Mouse (Mus musculus): ENCODE results near the gene Gm49630. TPM values are rescaled to one million over a fixed set of nuclear protein-coding genes. Genes with fewer than 3 reads are reported as not detected.
"Not testable (repeated sequence)": the region's sequence is repeated elsewhere in the genome, so short reads cannot be mapped to it uniquely, and the experiment has no call there.

Gm49630 gene
- polyA plus RNA-seq, 1 experiment = not detected

- not testable (repeated sequence) for H3K27me3 ChIP-seq (ENCODE audit: control insufficient read depth, insufficient read depth, insufficient read length); H3K4me3 ChIP-seq (ENCODE audit: insufficient read depth, poor library complexity, severe bottlenecking); H3ac ChIP-seq (ENCODE audit: control insufficient read depth, insufficient read length, low read depth); H3K36me3 ChIP-seq (ENCODE audit: control insufficient read depth, insufficient read depth); H3K79me2 ChIP-seq (ENCODE audit: control insufficient read depth, insufficient read depth); H3K79me3 ChIP-seq (ENCODE audit: low read depth)
Observed at GRCm38 (mm10) chr17:7388958-7389356, 17.2 kb upstream of the Gm49630 start.

DNA sequence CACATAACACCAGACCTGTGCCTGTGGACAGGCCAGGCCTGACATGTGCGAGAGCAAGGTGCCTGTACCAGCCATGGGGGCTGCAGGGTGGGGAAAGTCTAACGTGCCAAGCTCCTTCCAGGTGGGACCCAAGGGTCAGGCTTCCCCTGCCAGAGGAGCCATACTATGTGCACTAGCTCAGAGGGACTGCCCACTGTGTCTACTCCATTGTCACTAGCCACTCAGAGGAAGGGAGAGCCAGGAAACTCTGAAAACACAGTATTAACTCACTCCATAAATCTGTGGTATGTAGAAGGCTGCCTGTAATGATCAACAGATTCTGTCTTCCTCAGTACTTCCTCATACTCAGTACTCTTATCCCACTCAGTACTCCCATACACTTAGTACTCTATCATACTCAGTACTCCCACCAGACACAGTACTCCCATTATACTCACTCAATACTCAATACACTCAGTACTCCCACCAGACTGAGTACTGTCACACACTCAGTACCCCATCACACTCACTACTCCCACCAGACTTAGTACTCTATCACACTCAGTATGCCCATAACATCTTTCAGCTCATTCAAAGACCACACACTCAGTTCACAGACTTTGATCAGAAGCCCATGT is 16.7 kb upstream of the Gm49630 start:
- not testable (repeated sequence) for H3ac ChIP-seq (ENCODE audit: control insufficient read depth, insufficient read length, low read depth); H3K79me2 ChIP-seq (ENCODE audit: control insufficient read depth, insufficient read depth)

DNA sequence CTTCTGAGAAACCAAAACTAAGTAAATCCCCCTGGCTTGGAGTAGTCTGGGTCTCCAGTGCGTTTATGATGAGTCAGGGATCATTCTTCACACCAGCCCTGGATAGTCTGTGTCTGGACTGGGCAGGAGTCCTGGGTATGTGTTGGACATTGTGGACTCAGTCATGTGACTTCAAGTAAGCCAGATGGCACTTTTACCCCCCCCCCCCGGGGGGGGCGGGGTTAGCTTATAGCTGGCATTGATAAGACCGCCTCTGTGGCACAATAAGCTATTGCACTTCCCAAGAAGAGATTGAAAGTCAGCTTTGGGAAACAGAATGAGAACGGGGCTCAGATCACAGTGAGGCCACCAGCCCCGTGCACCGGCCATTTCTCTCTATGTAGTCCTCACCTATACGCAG is 14.2 kb upstream of the Gm49630 start:
- H3K27me3 ChIP-seq (ENCODE audit: control insufficient read depth, insufficient read depth, insufficient read length); H3K4me3 ChIP-seq (ENCODE audit: insufficient read depth, poor library complexity, severe bottlenecking); H3ac ChIP-seq (ENCODE audit: control insufficient read depth, insufficient read length, low read depth); H3K36me3 ChIP-seq (ENCODE audit: control insufficient read depth, insufficient read depth); H3K79me3 ChIP-seq (ENCODE audit: low read depth); H3K79me2 ChIP-seq (ENCODE audit: control insufficient read depth, insufficient read depth): not testable (repeated sequence)

More for the DNA sequence above, 16.7 kb upstream of the Gm49630 start:
- H3K27me3 ChIP-seq (ENCODE audit: control insufficient read depth, insufficient read depth, insufficient read length); H3K79me3 ChIP-seq (ENCODE audit: low read depth); H3K36me3 ChIP-seq (ENCODE audit: control insufficient read depth, insufficient read depth); H3K4me3 ChIP-seq (ENCODE audit: insufficient read depth, poor library complexity, severe bottlenecking): not testable (repeated sequence)

- not testable (repeated sequence) for H3K36me3 ChIP-seq (ENCODE audit: control insufficient read depth, insufficient read depth); H3K79me3 ChIP-seq (ENCODE audit: low read depth); H3K27me3 ChIP-seq (ENCODE audit: control insufficient read depth, insufficient read depth, insufficient read length); H3ac ChIP-seq (ENCODE audit: control insufficient read depth, insufficient read length, low read depth); H3K79me2 ChIP-seq (ENCODE audit: control insufficient read depth, insufficient read depth); H3K4me3 ChIP-seq (ENCODE audit: insufficient read depth, poor library complexity, severe bottlenecking)
Observed at GRCm38 (mm10) chr17:7385364-7385763, 13.6 kb upstream of the Gm49630 start, which contains the start of gene Unc93a2. Unc93a2 (minus strand) TSS chr17:7385464.

DNA sequence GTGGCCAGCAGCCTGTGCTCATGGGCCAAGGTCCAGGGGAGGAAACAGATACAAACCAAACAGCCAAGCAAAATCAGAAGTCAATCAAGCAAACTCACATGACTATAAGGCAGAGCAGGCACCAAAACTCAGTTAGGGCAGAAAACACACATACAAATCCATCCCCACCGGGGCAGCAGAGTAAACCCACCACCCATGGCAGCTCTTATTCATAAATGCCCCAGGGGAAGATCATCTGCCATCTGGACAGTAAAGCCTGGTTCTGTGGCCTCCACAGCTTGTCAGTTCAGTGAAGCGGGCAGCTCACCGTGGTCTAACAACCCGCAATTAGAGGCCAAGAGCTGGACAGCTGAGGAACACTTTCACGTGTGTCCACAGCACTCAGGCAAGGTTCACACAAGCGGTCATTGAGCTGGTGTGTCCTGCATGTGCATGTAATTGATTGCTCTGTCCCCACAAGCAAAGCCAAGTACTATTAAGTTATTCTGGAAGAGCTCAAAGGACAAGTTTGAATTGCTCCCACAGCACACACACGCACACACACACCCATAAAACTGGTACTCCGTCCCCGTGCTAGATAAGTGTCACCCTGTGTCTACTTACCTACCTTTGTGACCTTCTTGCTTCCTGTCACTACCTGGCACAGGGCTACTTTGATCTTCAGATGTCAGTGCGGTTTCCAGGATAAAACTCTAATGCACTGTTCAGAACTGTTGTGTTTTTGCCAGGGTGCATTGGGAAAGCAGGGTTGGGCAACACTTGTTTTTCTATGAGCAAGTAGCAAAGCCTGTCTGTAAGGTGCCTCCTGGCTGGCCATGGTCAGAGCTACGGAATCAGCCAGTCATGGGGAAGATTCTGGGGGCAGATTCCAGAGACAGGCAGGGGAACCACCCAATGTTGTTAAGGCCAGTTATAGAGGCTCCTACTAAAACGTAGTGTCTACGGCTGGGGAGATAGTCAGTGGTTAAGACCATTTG is 11.7 kb upstream of the Gm49630 start:
- H3K79me3 ChIP-seq (ENCODE audit: low read depth); H3K36me3 ChIP-seq (ENCODE audit: control insufficient read depth, insufficient read depth); H3K4me3 ChIP-seq (ENCODE audit: insufficient read depth, poor library complexity, severe bottlenecking); H3ac ChIP-seq (ENCODE audit: control insufficient read depth, insufficient read length, low read depth); H3K27me3 ChIP-seq (ENCODE audit: control insufficient read depth, insufficient read depth, insufficient read length); H3K79me2 ChIP-seq (ENCODE audit: control insufficient read depth, insufficient read depth): not testable (repeated sequence)

DNA sequence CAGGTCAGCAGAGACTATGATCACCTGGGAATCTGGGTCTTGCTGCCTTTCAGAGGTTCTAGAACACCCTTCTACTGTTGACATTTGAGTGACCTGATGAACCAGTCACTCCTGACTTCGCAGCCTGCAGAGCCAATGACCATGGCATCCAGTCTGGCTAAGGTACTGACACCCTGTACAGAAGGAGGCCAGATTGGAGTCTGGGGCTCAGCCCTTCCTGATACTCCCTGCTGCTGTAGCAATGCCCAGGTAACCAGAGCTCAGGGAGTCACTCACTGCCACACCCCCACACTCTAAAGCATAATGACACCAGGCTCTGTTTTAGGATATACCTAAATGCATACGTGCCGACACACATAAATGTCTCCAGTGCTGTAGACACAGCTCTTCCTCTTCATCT is 10.9 kb upstream of the Gm49630 start:
- H3K27me3 ChIP-seq (ENCODE audit: control insufficient read depth, insufficient read depth, insufficient read length); H3ac ChIP-seq (ENCODE audit: control insufficient read depth, insufficient read length, low read depth); H3K4me3 ChIP-seq (ENCODE audit: insufficient read depth, poor library complexity, severe bottlenecking); H3K36me3 ChIP-seq (ENCODE audit: control insufficient read depth, insufficient read depth); H3K79me3 ChIP-seq (ENCODE audit: low read depth); H3K79me2 ChIP-seq (ENCODE audit: control insufficient read depth, insufficient read depth): not testable (repeated sequence)

DNA sequence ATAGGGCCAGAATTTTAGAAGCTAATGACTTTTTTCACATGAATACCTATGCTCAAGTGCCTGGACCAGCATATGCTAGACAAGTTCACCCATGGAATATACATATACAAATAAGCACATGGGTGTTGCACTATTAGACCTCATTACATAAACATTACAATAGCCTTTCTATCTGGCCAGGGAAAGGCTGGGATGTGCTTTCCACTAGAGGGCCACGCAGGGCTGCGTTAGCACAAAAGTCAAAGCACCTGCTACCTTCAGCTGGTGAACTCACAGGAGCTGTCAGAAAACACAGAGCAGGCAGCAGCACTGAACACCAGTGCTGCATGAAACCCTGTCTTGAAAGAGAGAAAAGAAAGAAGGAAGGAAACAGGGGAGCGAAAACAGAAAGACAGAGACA is 6.1 kb upstream of the Gm49630 start:
- H3K27me3 ChIP-seq (ENCODE audit: control insufficient read depth, insufficient read depth, insufficient read length); H3K36me3 ChIP-seq (ENCODE audit: control insufficient read depth, insufficient read depth); H3ac ChIP-seq (ENCODE audit: control insufficient read depth, insufficient read length, low read depth); H3K79me3 ChIP-seq (ENCODE audit: low read depth); H3K79me2 ChIP-seq (ENCODE audit: control insufficient read depth, insufficient read depth); H3K4me3 ChIP-seq (ENCODE audit: insufficient read depth, poor library complexity, severe bottlenecking): not testable (repeated sequence)

GRCm38 (mm10) chr17:7376951-7377700 is 5.3 kb upstream of the Gm49630 start:
- not testable (repeated sequence) for H3K36me3 ChIP-seq (ENCODE audit: control insufficient read depth, insufficient read depth); H3K79me3 ChIP-seq (ENCODE audit: low read depth); H3ac ChIP-seq (ENCODE audit: control insufficient read depth, insufficient read length, low read depth); H3K79me2 ChIP-seq (ENCODE audit: control insufficient read depth, insufficient read depth); H3K4me3 ChIP-seq (ENCODE audit: insufficient read depth, poor library complexity, severe bottlenecking); H3K27me3 ChIP-seq (ENCODE audit: control insufficient read depth, insufficient read depth, insufficient read length)

- H3ac ChIP-seq (ENCODE audit: control insufficient read depth, insufficient read length, low read depth); H3K4me3 ChIP-seq (ENCODE audit: insufficient read depth, poor library complexity, severe bottlenecking); H3K79me2 ChIP-seq (ENCODE audit: control insufficient read depth, insufficient read depth): not testable (repeated sequence)
Observed at GRCm38 (mm10) chr17:7369401-7369800, 2.4 kb downstream of the Gm49630 start.

GRCm38 (mm10) chr17:7366676-7367374 is 5.0 kb downstream of the Gm49630 start:
- not testable (repeated sequence) for H3ac ChIP-seq (ENCODE audit: control insufficient read depth, insufficient read length, low read depth); H3K27me3 ChIP-seq (ENCODE audit: control insufficient read depth, insufficient read depth, insufficient read length); H3K36me3 ChIP-seq (ENCODE audit: control insufficient read depth, insufficient read depth); H3K79me3 ChIP-seq (ENCODE audit: low read depth); H3K4me3 ChIP-seq (ENCODE audit: insufficient read depth, poor library complexity, severe bottlenecking); H3K79me2 ChIP-seq (ENCODE audit: control insufficient read depth, insufficient read depth)

More at GRCm38 (mm10) chr17:7369401-7369800, 2.4 kb downstream of the Gm49630 start:
- not testable (repeated sequence) for H3K79me3 ChIP-seq (ENCODE audit: low read depth); H3K27me3 ChIP-seq (ENCODE audit: control insufficient read depth, insufficient read depth, insufficient read length); H3K36me3 ChIP-seq (ENCODE audit: control insufficient read depth, insufficient read depth)

- H3K36me3 ChIP-seq (ENCODE audit: control insufficient read depth, insufficient read depth); H3K27me3 ChIP-seq (ENCODE audit: control insufficient read depth, insufficient read depth, insufficient read length); H3K4me3 ChIP-seq (ENCODE audit: insufficient read depth, poor library complexity, severe bottlenecking); H3ac ChIP-seq (ENCODE audit: control insufficient read depth, insufficient read length, low read depth); H3K79me3 ChIP-seq (ENCODE audit: low read depth); H3K79me2 ChIP-seq (ENCODE audit: control insufficient read depth, insufficient read depth): not testable (repeated sequence)
Observed at GRCm38 (mm10) chr17:7366265-7366664, 5.5 kb downstream of the Gm49630 start.

Data from C2C12 (cell line).